Mouse (Mus musculus) limb, embryonic 10.5 days (tissue): Measurements from ENCODE around the gene Cpox. TPM values are rescaled to one million over a fixed set of nuclear protein-coding genes. Genes with fewer than 3 reads are reported as not detected.

Source experiments
- DNase-seq: peaks from one replicate; pipeline ENCODE4 v3.0.0-alpha.2; 2017; ENCODE audit warnings: low spot score
- H3K27ac ChIP-seq: fragments of 300-500 bp; sonication (generic); 2 replicates; pipeline ENCODE4 v1.5.1; 2016; ENCODE audit warnings: mild to moderate bottlenecking
- H3K27me3 ChIP-seq: fragments of 300-500 bp; sonication (generic); 2 replicates; pipeline ENCODE4 v1.6.1; 2016; ENCODE audit warnings: low read depth, mild to moderate bottlenecking; ENCODE audit not compliant: poor library complexity, severe bottlenecking
- H3K36me3 ChIP-seq: fragments of 300-500 bp; sonication (generic); 2 replicates; pipeline ENCODE4 v1.6.1; 2016; ENCODE audit warnings: mild to moderate bottlenecking, moderate library complexity
- H3K4me1 ChIP-seq: fragments of 300-500 bp; sonication (generic); 2 replicates; pipeline ENCODE4 v1.6.1; 2016
- H3K4me3 ChIP-seq: fragments of 300-500 bp; sonication (generic); 2 replicates; pipeline ENCODE4 v1.5.1; 2016; ENCODE audit warnings: mild to moderate bottlenecking, moderate library complexity
- H3K9me3 ChIP-seq: fragments of 300-500 bp; sonication (generic); replicated peaks from 2 replicates; pipeline ENCODE4 v1.6.1; 2016; ENCODE audit warnings: mild to moderate bottlenecking
- WGBS: fragments of 180-500 bp; shearing (Covaris S2); methylation state at CpG from one replicate; pipeline ENCODE4 v1.1.7; 2016; 5-methylcytosine and 5-hydroxymethylcytosine counted together
- polyA plus RNA-seq: library from polyadenylated mRNA; unstranded; fragments of >200 nt; fragmentation: Nextera tagmentation; extraction: Ambion mirVana; gene quantifications from 2 replicates; pipeline ENCODE4 v1.2.1, GENCODE M21; 2016

Gene Cpox
- 26.6 and 29.7 TPM in 2 replicates for polyA plus RNA-seq

- H3K4me3 ChIP-seq: peak within 1 kb of the TSS; percentile 85
- H3K9me3 ChIP-seq: no peaks in the 10 kb centered on the region
- peaks cover 9% of the 10 kb centered on the region for H3K4me1 ChIP-seq
- peaks cover 22% of the 10 kb centered on the region for H3K36me3 ChIP-seq
- H3K27me3 ChIP-seq: no peaks in the 10 kb centered on the region
- under 1% methylated on average over 50 of the region's 51 CpGs for WGBS
- peak; percentile 83 for DNase-seq
- peak within 1 kb of the TSS; percentile 93 for H3K27ac ChIP-seq
These were observed at the start of gene Cpox for GRCm38 (mm10) chr16:58669917-58670630. Gene Cpox (plus strand): TSS chr16:58670292.

GRCm38 (mm10) chr16:58622377-58622776 is 47.7 kb upstream of the Cpox start:
- WGBS: 90% methylated on average over 3 of the region's 3 CpGs
- H3K4me3 ChIP-seq: no peak overlapping the region
- no peaks in the 10 kb centered on the region for H3K27me3 ChIP-seq
- H3K36me3 ChIP-seq: no peaks in the 10 kb centered on the region
- DNase-seq: no peak
- no peak overlapping the region for H3K27ac ChIP-seq
- H3K4me1 ChIP-seq: 0 out of 2 replicates have a peak, but pooled peaks cover 2% of the 10 kb centered on the region
- no peaks in the 10 kb centered on the region for H3K9me3 ChIP-seq

- Histone ChIP-seq H3K36me3 (no peaks in the 10 kb centered on the region), H3K4me1 (0 out of 2 replicates have a peak, but pooled peaks cover 2% of the 10 kb centered on the region), H3K27me3 (no peaks in the 10 kb centered on the region), H3K27ac (no peak overlapping the region), H3K9me3 (no peaks in the 10 kb centered on the region), H3K4me3 (no peak overlapping the region)
- WGBS: 65% methylated on average over 4 of the region's 4 CpGs
- DNase-seq: no peak
These were observed 47.0 kb upstream of the Cpox start for GRCm38 (mm10) chr16:58623114-58623513.

- 90% methylated on average over 6 of the region's 6 CpGs for WGBS
- no peak overlapping the region for H3K27ac ChIP-seq
- H3K4me3 ChIP-seq: no peak overlapping the region
- H3K27me3 ChIP-seq: no peaks in the 10 kb centered on the region
- no peaks in the 10 kb centered on the region for H3K9me3 ChIP-seq
- DNase-seq: peak; percentile 35
- 0 out of 2 replicates have a peak, but pooled peaks cover 2% of the 10 kb centered on the region for H3K4me1 ChIP-seq
- no peaks in the 10 kb centered on the region for H3K36me3 ChIP-seq
These were observed 46.1 kb upstream of the Cpox start for GRCm38 (mm10) chr16:58623944-58624343.

- Histone ChIP-seq H3K36me3 (no peaks in the 10 kb centered on the region), H3K27ac (no peak overlapping the region), H3K27me3 (no peaks in the 10 kb centered on the region), H3K4me3 (no peak overlapping the region), H3K4me1 (0 out of 2 replicates have a peak, but pooled peaks cover 2% of the 10 kb centered on the region), H3K9me3 (no peaks in the 10 kb centered on the region)
- WGBS: 95% methylated on average over 4 of the region's 4 CpGs
- no peak for DNase-seq
These were observed 42.3 kb upstream of the Cpox start for GRCm38 (mm10) chr16:58627597-58628335.

- Histone ChIP-seq H3K4me1 (no peaks in the 10 kb centered on the region), H3K27ac (no peak overlapping the region), H3K4me3 (no peak overlapping the region), H3K36me3 (no peaks in the 10 kb centered on the region), H3K27me3 (no peaks in the 10 kb centered on the region), H3K9me3 (no peaks in the 10 kb centered on the region)
- WGBS: 100% methylated on average over 2 of the region's 2 CpGs
- no peak for DNase-seq
These were observed 41.8 kb upstream of the Cpox start for GRCm38 (mm10) chr16:58628336-58628680.

GRCm38 (mm10) chr16:58628968-58629367 is 41.1 kb upstream of the Cpox start:
- no peaks in the 10 kb centered on the region for H3K36me3 ChIP-seq
- H3K27ac ChIP-seq: no peak overlapping the region
- H3K27me3 ChIP-seq: no peaks in the 10 kb centered on the region
- no peaks in the 10 kb centered on the region for H3K4me1 ChIP-seq
- H3K9me3 ChIP-seq: no peaks in the 10 kb centered on the region
- no peak overlapping the region for H3K4me3 ChIP-seq
- WGBS: 92% methylated on average over 5 of the region's 5 CpGs
- no peak for DNase-seq

GRCm38 (mm10) chr16:58629736-58630135 is 40.4 kb upstream of the Cpox start:
- H3K4me1 ChIP-seq: no peaks in the 10 kb centered on the region
- no peaks in the 10 kb centered on the region for H3K9me3 ChIP-seq
- no peaks in the 10 kb centered on the region for H3K27me3 ChIP-seq
- H3K27ac ChIP-seq: no peak overlapping the region
- no peak for DNase-seq
- no peak overlapping the region for H3K4me3 ChIP-seq
- H3K36me3 ChIP-seq: no peaks in the 10 kb centered on the region
- 70% methylated on average over 2 of the region's 2 CpGs for WGBS

GRCm38 (mm10) chr16:58635866-58636265 is 34.2 kb upstream of the Cpox start:
- no peaks in the 10 kb centered on the region for H3K36me3 ChIP-seq
- H3K9me3 ChIP-seq: no peaks in the 10 kb centered on the region
- H3K27ac ChIP-seq: no peak overlapping the region
- WGBS: 60% methylated on average over 2 of the region's 2 CpGs
- no peaks in the 10 kb centered on the region for H3K27me3 ChIP-seq
- no peak for DNase-seq
- H3K4me1 ChIP-seq: peaks cover 5% of the 10 kb centered on the region; the same call in 1 of the 2 replicates
- no peak overlapping the region for H3K4me3 ChIP-seq

GRCm38 (mm10) chr16:58637448-58637847 is 32.6 kb upstream of the Cpox start:
- Histone ChIP-seq H3K36me3 (no peaks in the 10 kb centered on the region), H3K27me3 (no peaks in the 10 kb centered on the region), H3K9me3 (no peaks in the 10 kb centered on the region), H3K4me1 (peaks cover 5% of the 10 kb centered on the region; the same call in 1 of the 2 replicates), H3K4me3 (no peak overlapping the region), H3K27ac (no peak overlapping the region)
- no peak for DNase-seq
- 93% methylated on average over 4 of the region's 4 CpGs for WGBS

GRCm38 (mm10) chr16:58638016-58638415 is 32.1 kb upstream of the Cpox start:
- Histone ChIP-seq H3K4me1 (peaks cover 5% of the 10 kb centered on the region; the same call in 1 of the 2 replicates), H3K36me3 (no peaks in the 10 kb centered on the region), H3K4me3 (no peak overlapping the region), H3K27me3 (no peaks in the 10 kb centered on the region), H3K9me3 (no peaks in the 10 kb centered on the region), H3K27ac (no peak overlapping the region)
- WGBS: 76% methylated on average over 7 of the region's 7 CpGs
- DNase-seq: no peak

GRCm38 (mm10) chr16:58638689-58639175 is 31.4 kb upstream of the Cpox start, which contains the start of gene E330017A01Rik:
Gene E330017A01Rik (minus strand): TSS chr16:58638739.
- peaks cover 5% of the 10 kb centered on the region; the same call in 1 of the 2 replicates for H3K4me1 ChIP-seq
- H3K9me3 ChIP-seq: no peaks in the 10 kb centered on the region
- no peaks in the 10 kb centered on the region for H3K36me3 ChIP-seq
- H3K27me3 ChIP-seq: no peaks in the 10 kb centered on the region
- DNase-seq: no peak
- H3K27ac ChIP-seq: no peak within 1 kb of the TSS
- 90% methylated on average over 3 of the region's 3 CpGs for WGBS
- H3K4me3 ChIP-seq: no peak within 1 kb of the TSS

- no peak for DNase-seq
- Histone ChIP-seq H3K4me1 (no peaks in the 10 kb centered on the region), H3K9me3 (no peaks in the 10 kb centered on the region), H3K27ac (no peak overlapping the region), H3K4me3 (no peak overlapping the region), H3K36me3 (no peaks in the 10 kb centered on the region), H3K27me3 (no peaks in the 10 kb centered on the region)
- 94% methylated on average over 10 of the region's 10 CpGs for WGBS
These were observed 20.1 kb upstream of the Cpox start for GRCm38 (mm10) chr16:58649979-58650378.
